Mouse (Mus musculus): ENCODE results near the gene Amn1. TPM values are rescaled to one million over a fixed set of nuclear protein-coding genes. Genes with fewer than 3 reads are reported as not detected.

The Amn1 gene
- total RNA-seq, 1 experiment from 2014 or later = 28.5 TPM

DNA sequence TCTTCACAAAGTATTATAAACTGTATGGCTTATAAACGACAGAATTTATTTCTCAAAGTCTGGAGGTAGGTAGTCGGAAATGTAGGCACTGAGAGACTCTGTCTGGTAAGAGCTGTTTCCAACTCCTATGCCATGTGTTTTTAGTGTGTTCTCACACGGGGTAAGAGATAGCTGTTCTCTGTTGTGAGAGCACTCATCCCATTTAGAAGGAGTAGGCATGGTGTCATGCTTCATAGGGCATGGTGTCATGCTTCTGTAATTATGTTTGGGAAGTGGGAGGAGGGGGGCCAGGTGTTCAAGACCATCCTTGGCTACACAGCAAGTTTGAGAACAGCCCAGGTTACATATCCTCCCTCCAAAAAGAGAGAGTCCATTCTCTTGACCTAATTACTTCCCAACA, 80.9 kb downstream of the Amn1 start:
- DNase-seq = no peak

Other genes starting within 250 kb of the Amn1 start
- gene Sinhcaf, start 242.2 kb downstream of the Amn1 start, total RNA-seq (2021) = 37.2 and 41.3 TPM in 2 replicates
- gene Dennd5b, start 87.0 kb downstream of the Amn1 start, total RNA-seq (2021) = 14.0 and 15.7 TPM in 2 replicates
- not detected in 2 replicates for gene Gm10203, start 58.5 kb downstream of the Amn1 start, total RNA-seq (2021)
- 15.8 and 24.3 TPM in 2 replicates for gene Etfbkmt, start 48.9 kb downstream of the Amn1 start, total RNA-seq (2021)
- 34.2 and 36.9 TPM in 2 replicates for gene Resf1, start 120.7 kb upstream of the Amn1 start, total RNA-seq (2021)
- 3.5 and 6.0 TPM in 2 replicates for gene Bicd1, start 220.2 kb upstream of the Amn1 start, total RNA-seq (2021)